Mouse (Mus musculus): Measurements from ENCODE around the gene Rasd1. TPM values are rescaled to one million over a fixed set of nuclear protein-coding genes. Genes with fewer than 3 reads are reported as not detected.
A peak's percentile ranks its signal among the peaks of the same experiment; 100 is the strongest.

Rasd1 gene
- total RNA-seq (2021): 1 to 10 TPM; 2.4 to 4.6 TPM

DNA sequence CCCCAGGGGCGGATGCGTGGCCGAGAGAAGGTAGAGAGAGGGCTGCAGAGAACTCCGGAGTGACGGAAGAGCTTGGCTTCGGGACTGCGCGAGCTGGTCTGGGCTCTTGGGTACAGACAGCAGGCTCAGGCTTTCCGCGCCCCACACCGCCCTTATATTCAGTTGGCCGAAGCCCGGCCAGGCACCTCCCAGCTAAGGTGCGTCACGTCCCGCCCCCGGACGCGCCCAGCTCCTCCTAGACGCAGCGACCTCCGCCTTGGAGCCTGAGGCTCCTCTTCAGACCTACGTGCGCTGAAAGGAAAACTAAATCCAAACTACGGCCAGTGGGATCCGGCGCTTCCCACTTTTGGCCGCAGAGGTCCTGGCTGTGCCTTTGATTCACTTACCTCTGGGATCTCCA is at the start of gene Rasd1:
Rasd1 (minus strand) TSS at position 127 of the 400 bp plus-strand sequence.
- intact Hi-C loops (cut with DNase I): loop anchor here (2.0 to 5.0 kb wide), 3 partner anchors 62 to 112 kb away; no protein-coding TSS in a partner anchor
- peak in 1 of 2 experiments; percentile 90 for DNase-seq (ENCODE audit: extremely low spot score in 1 of 2, low spot score in 2 of 2)

DNA sequence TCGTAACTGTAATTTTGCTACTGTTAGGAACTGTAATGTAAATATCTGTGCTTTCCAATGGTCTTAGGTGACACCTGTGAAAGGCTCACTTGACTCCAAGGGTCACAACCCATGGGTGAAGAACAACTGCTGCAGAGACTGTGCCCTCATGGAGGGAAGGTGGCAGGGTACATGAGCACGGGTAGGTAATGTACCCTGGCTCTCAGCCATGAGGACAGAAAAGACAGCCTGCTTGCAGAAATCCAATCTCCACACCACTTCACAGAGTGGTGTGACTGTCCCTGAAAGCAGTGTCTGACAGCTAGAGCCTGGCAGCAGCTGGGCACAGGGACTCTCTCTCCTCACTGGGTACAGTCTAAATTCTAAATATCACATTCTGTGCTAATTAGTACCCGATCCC is 46.8 kb upstream of the Rasd1 start:
- DNase-seq (ENCODE audit: extremely low spot score in 1 of 2, low spot score in 2 of 2): no peak
- intact Hi-C loops (cut with DNase I): no loop called here

DNA sequence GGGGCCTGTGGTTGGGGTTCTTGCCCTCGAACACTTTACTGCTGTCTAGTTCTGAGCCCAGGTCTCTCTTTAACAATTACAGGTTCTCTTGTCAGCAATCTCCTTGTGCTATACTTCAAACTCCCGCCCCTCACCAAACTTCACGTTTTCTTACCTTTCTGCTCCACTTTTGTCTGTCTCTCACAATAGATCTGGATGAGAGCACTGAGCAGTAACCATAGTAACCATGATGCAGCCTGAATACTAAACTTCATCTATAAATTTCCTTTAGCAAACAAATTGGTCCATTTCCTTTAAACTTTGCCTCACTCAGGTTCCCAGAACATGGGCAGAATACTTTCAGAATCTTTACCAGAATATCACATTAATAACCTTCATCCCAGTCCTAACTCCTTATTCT is 44.7 kb upstream of the Rasd1 start:
- intact Hi-C loops (cut with DNase I): no loop called here

DNA sequence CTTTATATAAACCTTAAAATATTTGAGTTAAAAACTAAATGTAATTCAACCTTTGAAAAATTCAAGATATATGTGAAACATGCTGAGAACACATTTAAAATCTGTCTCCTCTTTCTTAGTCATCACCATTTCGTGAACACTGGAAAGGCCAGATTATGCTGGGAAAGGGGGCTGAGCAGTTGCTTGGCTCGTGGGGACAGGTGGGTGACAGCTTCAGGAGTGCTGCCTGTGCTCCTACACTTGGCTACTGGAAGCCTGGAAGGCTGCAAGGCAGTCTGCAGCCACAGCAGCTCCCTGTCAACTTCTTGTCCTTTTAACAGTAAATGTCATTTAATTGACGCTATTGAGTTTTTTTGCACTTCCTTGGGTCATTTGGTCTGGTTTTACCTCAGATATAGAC is 41.1 kb upstream of the Rasd1 start:
- DNase-seq (ENCODE audit: extremely low spot score in 1 of 2, low spot score in 2 of 2): no peak
- intact Hi-C loops (cut with DNase I): no loop called here

More for the DNA sequence above, 44.7 kb upstream of the Rasd1 start:
- DNase-seq (ENCODE audit: extremely low spot score in 1 of 2, low spot score in 2 of 2): no peak

DNA sequence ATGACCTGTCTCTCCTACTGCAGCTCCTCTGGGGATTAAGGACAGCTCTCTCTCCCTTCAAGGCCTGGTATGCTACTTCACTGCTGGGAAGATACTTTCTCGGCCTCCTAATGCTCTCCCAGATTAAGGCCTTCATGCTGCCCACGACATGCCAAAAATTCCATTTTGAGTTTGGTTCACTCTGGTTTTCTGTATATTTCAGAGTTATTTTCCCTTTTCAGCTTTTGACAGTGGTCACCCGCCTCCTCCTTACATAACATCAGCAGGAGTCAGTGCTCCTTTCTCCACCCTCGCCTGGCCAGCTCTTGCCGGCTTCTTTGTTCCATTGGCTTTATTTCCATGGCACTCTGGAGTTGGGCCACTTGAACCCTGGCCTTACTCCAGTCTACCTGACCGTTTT is 40.0 kb upstream of the Rasd1 start:
- intact Hi-C loops (cut with DNase I): no loop called here
- DNase-seq (ENCODE audit: extremely low spot score in 1 of 2, low spot score in 2 of 2): no peak

DNA sequence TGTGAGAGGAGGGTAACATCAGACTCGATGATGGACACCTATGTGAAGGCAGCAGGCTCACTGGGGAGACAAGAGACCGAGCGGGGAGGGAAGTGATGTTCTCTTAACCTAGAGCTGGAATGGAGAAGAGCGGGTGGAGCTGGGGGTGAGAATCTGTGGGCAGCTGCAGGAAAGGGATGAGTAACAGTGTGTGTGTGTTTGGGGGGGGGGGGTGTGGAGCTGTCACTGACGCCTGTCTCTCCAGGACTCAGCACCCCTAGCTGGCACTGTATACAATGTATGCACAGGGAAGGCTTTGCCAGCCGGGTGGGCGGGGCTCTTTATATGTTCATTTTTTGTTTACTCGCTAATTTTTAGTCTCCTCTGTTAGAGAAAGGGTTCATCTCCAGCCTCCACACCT is 39.1 kb upstream of the Rasd1 start:
- no peak for DNase-seq (ENCODE audit: extremely low spot score in 1 of 2, low spot score in 2 of 2)
- intact Hi-C loops (cut with DNase I): no loop called here

DNA sequence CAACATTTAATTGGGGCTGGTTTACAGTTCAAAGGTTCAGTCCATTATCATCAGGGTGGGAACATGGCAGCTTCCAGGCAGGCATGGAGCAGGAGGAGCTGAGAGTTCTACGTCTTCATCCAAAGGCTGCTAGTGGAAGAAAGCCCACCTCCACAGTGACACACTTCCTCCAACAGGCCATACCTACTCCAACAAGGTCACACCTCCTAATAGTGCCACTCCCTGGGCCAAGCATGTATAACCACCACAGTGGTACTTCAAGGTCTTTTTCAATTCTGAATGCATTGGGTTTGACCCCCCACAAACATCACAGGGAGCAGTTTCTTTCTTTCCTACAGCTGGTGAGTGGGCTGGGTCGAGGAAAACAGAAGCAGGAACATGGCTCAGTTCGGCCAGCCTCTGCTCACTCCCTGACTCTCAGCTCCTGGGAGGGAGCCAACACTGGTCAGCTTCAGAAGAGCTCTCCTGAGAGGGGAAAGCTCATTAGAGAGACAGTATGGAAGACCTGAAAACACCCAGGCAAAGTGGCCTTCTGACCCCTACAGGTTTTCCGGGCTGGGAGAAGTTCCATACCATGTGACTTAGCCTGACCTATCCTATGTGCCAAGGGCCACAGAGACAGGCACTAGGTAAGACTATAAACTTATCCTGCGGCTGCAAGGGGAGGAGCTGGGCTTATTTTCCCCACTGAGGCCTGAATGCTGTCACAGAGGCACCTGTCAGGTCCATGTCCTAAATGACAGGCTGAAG is 36.7 kb upstream of the Rasd1 start:
- intact Hi-C loops (cut with DNase I): no loop called here
- DNase-seq (ENCODE audit: extremely low spot score in 1 of 2, low spot score in 2 of 2): no peak

DNA sequence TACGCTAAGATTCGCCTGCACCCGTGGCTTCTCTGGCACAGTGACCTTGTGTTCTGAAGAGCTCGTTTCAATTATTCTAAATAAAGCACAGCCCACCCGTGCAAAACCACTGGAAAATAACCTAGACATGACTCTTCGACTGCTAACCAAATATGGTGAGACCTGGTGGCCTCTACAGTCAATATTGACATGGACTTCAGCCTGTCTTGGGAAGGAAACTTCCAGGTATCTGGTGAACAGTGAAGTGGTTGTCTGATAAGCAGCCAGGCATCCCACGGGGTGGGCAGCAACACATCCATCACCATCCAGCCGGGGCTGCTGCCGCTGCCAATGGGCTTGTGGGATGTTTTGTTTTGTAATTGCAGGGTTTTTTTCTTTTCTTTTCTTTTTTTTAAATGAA is 29.6 kb upstream of the Rasd1 start:
- DNase-seq (ENCODE audit: extremely low spot score in 1 of 2, low spot score in 2 of 2): no peak

DNA sequence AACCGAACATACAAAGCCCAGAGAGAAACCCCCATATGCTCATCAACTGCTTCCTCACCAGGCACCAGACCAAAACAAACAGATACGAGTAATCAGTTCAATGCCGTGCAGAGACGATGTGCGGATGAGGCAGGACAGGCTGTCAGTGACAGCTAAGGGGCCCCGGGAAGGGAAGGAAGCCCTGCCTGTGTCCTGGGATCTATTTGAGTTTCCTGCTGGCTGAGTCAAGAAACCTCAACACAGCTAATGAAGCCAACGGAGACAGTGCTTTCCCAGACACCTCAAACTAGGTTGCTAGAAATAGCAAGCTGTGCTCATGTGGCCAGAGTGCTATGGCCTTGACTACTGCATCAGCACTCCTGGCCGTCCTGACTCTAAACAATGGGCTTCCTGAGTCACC is 26.6 kb upstream of the Rasd1 start:
- intact Hi-C loops (cut with DNase I): no loop called here
- no peak for DNase-seq (ENCODE audit: extremely low spot score in 1 of 2, low spot score in 2 of 2)

More for the DNA sequence above, 29.6 kb upstream of the Rasd1 start:
- intact Hi-C loops (cut with DNase I): no loop called here

DNA sequence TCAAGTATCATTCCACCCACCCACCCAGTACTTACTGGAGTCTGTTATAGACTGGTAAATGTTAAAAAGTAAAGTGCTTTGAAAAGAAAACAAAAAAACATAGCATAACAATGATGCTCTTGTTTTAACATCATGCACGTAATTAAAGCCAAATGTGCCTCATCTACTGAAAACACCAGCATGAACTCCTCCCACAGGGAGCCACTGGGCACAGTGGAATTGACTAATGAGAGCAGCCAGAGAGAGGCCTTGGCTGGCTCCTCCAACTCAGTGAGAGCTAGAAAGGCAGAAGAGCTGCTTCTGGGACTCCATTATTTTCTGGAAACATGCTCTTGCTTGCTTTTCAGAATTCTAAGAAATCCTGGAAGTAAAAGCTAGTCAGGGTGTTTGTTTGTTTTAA is 24.7 kb upstream of the Rasd1 start:
- DNase-seq (ENCODE audit: extremely low spot score in 1 of 2, low spot score in 2 of 2): no peak
- intact Hi-C loops (cut with DNase I): no loop called here

DNA sequence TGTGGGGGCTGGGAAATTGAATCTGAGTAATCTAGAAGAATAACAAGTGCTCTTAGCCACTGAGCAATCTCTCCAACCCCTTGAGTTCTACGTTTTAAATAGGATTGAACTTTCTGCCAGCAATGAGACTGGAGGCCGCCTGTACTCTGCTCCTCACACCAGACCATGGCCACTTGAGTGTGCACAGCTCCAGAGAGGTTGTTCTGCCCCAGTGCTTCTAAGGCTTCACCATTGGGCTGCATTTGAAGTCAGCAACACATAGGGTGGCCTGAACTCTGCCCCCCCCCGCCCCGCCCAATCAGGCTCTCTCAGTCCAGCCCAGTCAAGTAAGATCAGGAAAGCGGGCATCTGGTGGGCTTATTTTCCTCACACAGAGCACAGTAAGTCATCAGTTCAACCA is 13.1 kb upstream of the Rasd1 start:
- intact Hi-C loops (cut with DNase I): no loop called here
- no peak for DNase-seq (ENCODE audit: extremely low spot score in 1 of 2, low spot score in 2 of 2)

DNA sequence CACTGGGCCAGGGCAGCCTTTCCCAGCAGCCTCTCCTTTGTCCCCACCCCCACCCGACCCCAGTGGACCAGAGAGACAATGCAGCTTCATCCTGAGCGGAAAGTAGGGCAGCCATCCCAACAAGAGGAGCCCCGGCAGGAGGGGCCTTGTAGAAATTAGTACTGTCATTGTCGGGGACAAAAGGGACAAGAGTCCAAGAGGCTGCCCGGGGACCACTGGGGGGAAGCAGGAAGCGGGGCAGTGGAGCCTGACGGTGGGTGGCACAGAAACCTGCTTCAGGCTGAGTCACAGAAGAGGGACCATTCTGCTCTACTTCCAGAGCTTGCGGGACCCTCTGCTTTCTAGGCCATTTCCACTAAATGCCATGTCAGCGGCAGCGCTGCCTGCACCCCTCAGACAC is 10.5 kb upstream of the Rasd1 start:
- intact Hi-C loops (cut with DNase I): no loop called here
- DNase-seq (ENCODE audit: extremely low spot score in 1 of 2, low spot score in 2 of 2): no peak

DNA sequence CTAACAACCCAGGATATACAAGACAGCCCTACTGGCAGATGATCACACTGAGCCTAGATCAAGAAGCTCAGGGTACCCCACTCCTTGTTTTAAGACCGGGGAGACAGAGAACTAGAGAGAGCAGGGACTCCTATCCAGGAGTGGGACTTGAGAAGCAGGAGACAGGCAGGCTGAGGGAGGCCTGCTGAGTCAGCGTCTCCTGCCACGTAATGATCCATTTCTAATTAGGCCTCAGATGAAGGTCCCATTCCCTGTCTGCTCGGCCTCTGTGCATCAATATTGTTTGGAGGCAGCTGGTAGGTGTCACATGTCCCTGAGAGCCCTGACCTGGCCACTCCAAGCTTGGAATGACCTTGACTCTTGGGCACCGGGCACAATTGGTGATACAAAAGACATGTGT is 8.6 kb upstream of the Rasd1 start:
- no peak for DNase-seq (ENCODE audit: extremely low spot score in 1 of 2, low spot score in 2 of 2)
- intact Hi-C loops (cut with DNase I): no loop called here

DNA sequence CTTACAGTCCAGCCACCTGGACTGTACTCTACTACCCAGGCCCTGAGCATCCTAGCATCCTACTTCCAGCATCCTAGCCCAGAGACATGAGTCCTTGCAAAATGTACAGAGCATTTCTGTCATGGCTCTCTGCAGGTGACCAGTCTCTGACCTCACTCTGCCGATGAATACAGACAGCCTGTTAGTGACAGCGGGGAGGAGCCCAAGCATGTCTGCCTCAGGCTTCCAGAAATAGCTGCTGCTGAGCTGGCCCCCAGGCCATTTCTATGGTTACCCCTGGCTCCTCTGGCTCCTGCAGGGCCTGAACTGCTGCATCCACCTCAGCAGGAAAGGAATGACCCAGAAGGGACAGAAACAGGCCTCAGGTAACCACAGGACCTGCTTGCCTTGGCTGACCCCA is 6.9 kb upstream of the Rasd1 start:
- no peak for DNase-seq (ENCODE audit: extremely low spot score in 1 of 2, low spot score in 2 of 2)
- intact Hi-C loops (cut with DNase I): no loop called here

DNA sequence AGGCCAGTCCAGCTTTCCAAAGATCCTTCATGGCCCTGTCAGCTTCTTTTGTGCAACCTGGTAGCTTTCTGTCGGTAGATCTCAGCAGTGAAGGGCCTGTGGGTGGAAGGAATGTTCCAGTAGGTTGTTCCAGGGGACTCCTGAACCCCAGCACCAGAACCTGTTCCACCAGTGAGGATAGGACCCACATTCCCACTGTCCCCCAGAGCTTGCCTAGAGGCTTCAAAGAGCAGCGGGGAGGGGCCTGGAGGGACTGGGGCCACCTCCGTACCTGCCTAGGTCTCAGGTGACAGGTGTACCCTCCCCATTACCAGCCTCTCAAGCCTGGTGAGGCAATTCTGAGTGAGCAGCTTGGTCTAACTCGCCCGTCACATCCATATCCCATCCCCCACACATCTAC is 6.0 kb upstream of the Rasd1 start:
- DNase-seq (ENCODE audit: extremely low spot score in 1 of 2, low spot score in 2 of 2): no peak
- intact Hi-C loops (cut with DNase I): no loop called here

DNA sequence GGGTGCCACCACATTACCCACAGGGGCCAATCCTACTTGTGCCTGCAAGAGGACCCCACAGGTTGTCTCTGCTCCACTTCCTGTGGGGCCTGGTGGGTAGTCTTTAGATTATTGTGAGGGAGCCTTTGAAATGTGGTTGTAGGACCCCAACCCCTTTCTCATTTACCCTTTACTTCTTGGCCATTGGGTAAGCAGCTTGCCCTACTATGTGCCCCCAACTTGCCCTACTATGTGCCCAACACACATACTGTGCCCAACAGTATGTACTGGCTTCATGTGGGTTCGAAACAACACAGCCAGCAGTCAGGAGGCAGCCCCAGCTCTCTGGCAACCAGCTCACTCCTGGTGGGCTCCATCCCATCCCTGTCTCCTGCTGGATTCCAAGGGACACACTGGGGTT is 3.0 kb upstream of the Rasd1 start:
- intact Hi-C loops (cut with DNase I): loop anchor here (5.0 kb wide), 1 partner anchor 110 kb away; no protein-coding TSS in a partner anchor
- peak in 1 of 2 experiments; percentile 16 for DNase-seq (ENCODE audit: extremely low spot score in 1 of 2, low spot score in 2 of 2)

DNA sequence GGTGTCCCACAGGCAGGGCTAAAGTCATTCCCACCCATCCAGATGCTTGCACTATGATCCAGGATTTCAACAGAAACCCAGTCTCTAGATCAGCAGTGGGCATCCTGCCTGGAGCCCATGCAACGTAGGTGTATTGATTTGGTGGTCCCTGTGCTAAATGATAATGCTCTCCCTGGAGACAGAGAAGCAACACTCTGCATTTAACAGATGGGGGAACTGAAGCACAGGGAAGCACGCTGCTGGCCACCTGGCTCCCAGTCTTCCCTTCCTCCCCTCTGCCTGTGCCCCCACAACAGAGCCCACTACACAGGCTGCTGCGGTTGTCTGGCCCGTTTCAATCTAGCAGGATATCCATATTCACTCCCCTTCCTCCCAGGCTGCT is 1.3 kb upstream of the Rasd1 start:
- intact Hi-C loops (cut with DNase I): loop anchor here (5.0 kb wide), 1 partner anchor 111 kb away; no protein-coding TSS in a partner anchor
- peak in 1 of 2 experiments; percentile 26 for DNase-seq (ENCODE audit: extremely low spot score in 1 of 2, low spot score in 2 of 2)

DNA sequence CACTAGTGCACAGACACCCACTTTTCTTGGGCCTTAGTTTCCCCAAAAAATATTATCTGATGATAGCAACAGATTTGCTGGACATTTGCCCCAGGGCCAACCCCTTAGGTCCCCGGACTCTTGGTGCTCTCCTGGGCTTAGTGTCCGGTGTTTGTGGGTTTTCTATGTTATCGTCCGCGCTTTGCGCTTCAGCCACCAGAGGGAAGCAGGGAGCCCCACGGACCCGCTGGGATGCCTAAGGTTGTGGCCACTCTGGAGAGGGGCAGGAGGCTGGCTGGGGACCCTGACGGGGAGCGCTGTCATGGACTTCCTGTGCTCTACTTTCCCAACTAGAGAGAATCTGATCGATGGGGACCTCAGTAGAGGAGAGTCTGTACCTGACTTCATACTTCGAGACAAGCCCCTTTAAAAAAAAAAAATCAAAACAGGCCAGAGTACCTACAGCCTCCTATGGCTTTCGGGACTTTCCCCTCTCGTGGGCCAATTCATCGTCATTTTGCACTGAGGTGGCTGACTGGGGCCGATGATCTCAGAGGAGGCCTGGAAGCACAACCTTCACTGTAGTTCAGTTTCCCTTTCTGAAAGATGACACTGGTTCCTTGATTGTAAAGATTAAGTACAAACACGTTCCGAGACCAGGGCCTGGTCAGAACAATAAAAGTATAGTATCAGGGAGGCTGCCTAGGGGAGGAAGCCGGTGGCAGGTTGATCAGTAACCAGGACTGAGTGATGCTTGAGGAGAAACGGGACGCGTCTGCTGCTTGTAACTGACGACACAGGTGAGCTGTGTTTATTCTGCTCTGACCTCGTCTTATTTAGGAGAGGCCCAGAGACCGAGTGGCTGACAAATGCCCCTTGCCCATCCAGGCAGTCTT is 720 bp upstream of the Rasd1 start:
- DNase-seq (ENCODE audit: extremely low spot score in 1 of 2, low spot score in 2 of 2): peak; percentile 51 to 78
- intact Hi-C loops (cut with DNase I): loop anchor here (2.0 to 5.0 kb wide), 3 partner anchors 61 to 112 kb away; no protein-coding TSS in a partner anchor

DNA sequence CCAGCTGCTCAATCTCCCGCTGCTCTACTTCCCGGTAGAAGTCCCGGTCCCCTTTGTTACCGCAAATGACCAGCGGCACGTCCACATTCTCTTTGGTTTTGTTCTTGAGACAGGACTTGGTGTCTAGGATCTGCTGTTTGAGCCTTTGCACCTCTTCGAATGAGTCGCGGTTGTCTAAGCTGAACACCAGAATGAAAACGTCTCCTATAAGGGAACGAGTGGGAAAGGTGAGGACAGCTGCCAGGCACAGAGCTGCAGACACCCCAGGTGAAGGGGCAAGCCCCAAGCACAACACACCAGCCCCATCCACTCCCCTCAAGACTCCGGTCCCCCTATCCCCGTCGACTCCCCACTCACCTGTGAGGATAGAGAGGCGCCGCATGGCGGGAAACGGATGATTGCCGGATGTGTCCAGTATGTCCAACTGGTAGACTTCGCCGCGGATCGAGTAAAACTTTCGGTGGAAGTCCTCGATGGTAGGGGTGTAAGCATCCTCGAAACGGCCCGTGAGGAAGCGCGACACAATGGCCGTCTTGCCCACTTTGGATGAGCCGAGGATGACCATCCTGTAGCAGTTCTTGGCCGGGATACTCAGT is 483 bp downstream of the Rasd1 start:
- peak in 1 of 2 experiments; percentile 37 for DNase-seq (ENCODE audit: extremely low spot score in 1 of 2, low spot score in 2 of 2)
- intact Hi-C loops (cut with DNase I): loop anchor here (2.0 kb wide), 2 partner anchors 63 to 83 kb away; no protein-coding TSS in a partner anchor

Data from left cerebral cortex, postnatal 10 days (tissue).